Mouse (Mus musculus) adrenal gland, postnatal 36 days (tissue): ENCODE results near the gene Gm21988. TPM values are rescaled to one million over a fixed set of nuclear protein-coding genes. Genes with fewer than 3 reads are reported as not detected.

Source experiments
- DNase-seq, 2 experiments: peaks; one replicate each; pipeline ENCODE4 v3.0.0; 2021; ENCODE audit warnings: mixed read lengths in 1 of 2
- long read RNA-seq, 2 experiments: library from polyadenylated mRNA; stranded (forward); transcript quantifications; one replicate each; pipeline ENCODE4 v2.0.0; 2021; ENCODE audit warnings: borderline sequencing depth in 2 of 2
- total RNA-seq, 2 experiments: library from RNA; stranded (reverse); gene quantifications; 2 replicates each; pipeline ENCODE4 v1.2.3; 2021

Gene Gm21988
- total RNA-seq = 1 to 10 TPM; 4.9 to 7.3 TPM
- long read RNA-seq, experiment 1, partial matches to known transcripts = 15 of 23 reads
- long read RNA-seq, experiment 1, other reads (novel, unspliced or antisense) = 7 of 23 reads
- long read RNA-seq, experiment 2, partial matches to known transcripts = 8 of 12 reads
- long read RNA-seq, experiment 2, other reads (novel, unspliced or antisense) = 3 of 12 reads

DNA sequence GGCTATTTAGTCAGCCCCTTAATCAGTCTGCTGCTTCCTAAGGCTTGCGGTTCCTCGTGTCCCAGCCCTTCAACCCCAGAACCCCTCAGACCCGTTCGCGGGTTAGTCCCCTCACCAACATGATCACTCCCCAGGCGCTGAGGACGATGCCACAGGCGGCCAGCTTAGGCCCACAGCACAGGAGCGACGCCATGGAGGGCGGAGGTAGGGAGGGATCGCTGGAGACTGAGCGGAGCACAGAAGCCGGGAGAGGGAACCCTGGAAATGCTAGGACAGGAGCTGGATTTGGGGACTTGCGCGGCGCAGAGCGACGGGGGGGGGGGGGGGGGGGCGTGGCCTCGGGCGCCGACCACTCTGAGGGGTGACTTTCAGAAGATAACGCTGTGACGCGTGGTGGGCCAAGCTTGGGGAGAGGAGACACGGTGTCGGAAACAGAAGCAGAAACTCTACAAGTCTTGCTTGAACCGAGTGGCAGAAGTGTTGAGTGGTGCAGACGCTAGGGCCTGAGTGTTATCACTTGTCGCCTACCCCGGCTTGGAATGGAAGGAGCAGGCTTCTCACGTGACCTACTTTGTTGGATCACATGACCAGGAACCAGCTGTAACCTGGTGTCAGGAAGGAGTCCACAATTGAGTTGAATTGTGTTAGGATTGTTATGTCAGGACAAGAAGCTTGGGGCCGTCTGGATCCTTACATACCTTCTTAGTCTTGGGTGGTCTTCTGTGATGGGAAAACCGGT lies at the start of gene Gm21988, which contains the start of gene Rnasek:
TSS of gene Gm21988 (minus strand) at position 290 of the 739 bp plus-strand sequence.
TSS of gene Rnasek (minus strand) at position 302 of the 739 bp plus-strand sequence.
- DNase-seq = peak; percentile 76 to 80

- DNase-seq = peak; percentile 30 to 36
Observed at GRCm38 (mm10) chr11:70289236-70289635, 49.6 kb upstream of the Gm21988 start.

DNA sequence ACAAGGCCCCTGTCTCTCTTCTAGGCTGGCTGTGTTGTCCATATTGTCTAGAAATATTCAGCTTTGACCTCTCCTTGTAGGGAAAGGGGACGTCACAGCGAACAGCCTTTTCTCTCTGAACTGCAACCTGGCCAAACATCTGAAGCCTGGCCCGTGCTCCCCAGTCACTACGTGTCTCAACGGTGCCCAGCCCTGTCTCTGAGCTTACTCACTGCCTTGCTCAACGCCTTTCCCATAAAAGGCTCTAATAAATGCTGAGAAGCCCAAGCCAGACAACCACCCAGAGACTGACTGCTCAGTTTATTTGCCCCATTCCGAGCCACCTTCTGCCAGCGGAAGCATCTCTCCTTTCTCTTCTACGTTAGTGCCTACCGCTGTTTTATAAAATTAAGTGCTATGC lies 48.5 kb upstream of the Gm21988 start:
- no peak for DNase-seq

DNA sequence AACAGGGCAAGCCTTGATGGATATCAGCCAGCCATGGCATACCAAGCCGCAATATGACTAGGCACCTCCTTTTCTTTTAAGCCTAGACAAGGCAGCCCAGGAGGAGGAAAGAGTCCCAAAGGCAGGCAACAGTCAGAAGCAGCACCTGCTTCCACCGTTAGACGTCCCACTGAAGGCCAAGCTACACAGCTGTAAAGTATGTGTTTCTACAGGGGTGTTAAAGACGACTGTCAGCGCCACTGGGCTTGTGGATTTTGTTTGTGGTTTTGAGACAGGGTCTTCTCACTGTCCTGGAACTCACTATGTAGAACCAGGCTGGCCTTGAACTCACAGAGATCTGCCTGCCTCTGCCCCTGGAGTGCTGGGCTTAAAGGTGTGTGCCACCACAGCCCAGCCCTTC lies 46.1 kb upstream of the Gm21988 start:
- DNase-seq = no peak

GRCm38 (mm10) chr11:70284757-70285156 lies 45.1 kb upstream of the Gm21988 start:
- no peak for DNase-seq

GRCm38 (mm10) chr11:70283666-70284065 lies 44.0 kb upstream of the Gm21988 start:
- DNase-seq = no peak

DNA sequence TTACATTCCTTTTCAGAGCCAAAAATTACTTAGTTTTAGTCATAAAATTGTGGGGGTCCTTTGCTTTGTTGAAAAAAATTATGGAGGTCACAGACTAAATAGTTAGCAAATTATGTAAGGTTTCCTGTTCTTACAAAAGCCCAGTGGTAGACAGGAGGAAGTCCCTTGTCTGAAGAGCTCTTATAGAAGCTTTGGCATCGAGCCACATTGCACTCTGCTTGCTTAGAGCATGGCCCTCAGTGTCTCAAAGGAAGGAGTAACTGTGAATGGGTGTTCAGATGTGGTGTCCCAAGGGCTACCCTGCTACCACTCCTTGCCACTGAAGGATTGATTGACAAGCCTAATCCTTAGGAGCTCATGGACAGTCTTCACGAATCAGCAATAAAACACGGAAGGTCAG lies 40.8 kb upstream of the Gm21988 start:
- DNase-seq = no peak

DNA sequence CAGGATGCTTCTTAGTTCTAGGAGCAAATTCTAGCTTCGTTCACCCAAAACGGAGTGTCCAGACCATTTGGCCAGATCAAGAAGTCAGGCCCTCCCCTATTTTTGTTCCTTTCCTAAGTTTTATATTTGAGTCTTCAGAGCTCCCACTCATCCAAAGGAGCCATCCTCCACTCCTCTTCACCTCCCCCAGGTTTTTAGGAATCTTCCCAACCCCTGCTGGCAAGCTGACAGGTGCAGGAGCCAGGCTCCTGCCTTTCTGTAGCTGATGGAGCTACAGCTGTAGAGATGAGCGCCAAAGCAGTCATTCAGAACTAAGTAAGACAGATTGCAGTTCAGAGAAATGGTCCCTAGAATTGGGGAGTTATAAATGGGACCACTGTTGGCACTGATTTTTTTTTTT lies 39.3 kb upstream of the Gm21988 start:
- no peak for DNase-seq

- DNase-seq = no peak
Observed at GRCm38 (mm10) chr11:70271641-70272040, 32.0 kb upstream of the Gm21988 start.

DNA sequence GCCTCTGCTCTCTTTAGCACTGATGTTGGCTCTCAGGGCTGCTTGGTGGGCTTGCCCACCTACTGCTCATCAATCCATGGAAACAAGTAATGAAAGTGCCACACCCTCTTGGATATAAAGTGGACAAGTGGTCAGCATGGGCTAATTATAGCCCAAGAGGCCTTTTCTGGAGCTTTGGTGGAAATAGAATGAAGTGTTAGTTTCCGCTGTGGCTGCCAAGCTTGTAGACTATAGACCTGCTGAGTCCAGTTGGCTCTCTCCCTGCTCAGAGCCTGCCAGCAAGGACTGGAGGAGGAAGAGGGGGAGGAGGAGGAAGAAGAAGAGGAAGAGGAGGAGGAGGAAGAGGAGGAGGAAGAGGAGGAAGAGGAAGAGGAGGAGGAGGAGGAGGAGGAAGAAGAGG lies 26.8 kb upstream of the Gm21988 start:
- no peak for DNase-seq

DNA sequence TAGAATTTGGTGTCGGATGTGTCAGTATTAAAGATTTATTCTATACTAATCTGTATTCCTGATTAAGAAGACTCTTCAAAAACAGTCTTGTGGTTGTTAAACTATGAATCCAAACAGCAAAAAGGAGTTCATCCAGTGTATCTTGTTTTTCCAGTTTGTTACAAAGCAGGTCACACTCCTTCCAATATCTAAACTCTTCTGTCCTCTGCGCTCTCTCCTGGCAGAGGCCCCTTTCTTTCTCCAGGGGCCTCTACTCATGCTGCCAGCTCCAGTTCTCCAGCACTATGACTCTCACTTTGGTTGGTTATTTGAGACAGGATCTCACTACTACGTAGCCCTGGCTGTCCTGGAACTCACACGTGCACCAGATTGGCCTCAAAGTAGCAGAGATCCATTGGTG lies 26.2 kb upstream of the Gm21988 start:
- DNase-seq = no peak

DNA sequence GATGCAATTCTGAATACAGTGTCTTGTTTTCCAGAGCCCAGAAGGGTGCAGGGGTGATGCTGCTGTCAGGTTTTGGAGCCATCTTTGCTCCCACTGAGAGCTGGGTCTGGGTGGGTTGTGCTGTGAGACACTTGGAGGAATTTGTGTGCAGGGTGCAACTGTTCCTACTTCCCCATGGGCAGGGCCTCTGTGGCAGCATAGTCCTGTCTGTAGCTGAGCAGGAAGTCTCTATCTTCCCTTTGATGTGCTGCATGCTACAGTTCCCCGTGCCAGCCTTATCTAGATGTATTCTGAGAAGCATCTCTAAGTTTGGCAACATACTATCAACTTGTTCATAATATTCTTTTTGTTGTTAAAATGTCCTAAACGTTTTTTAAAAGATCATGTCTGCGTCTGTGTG lies 25.6 kb upstream of the Gm21988 start:
- no peak for DNase-seq

DNA sequence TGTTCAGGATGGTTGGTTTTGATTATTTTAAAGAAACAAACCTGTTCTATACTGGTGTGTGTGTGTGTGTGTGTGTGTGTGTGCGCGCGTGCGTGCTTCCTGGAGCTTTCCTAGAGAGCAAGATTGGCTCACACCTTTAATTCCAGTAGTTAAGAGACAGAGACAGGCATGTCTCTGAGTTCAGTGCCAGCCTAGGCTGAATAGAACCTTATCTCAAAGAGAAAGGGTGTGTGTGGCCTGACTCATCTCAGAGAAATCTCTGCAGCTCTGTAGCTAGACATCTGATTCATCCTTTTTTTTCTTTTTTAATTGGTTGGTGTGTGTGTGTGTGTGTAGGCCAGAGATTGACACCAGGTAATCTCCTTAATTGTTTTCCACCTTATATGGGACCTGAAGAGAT lies 19.4 kb upstream of the Gm21988 start:
- no peak for DNase-seq

GRCm38 (mm10) chr11:70254931-70255531 lies 15.4 kb upstream of the Gm21988 start, which contains the start of gene Alox12:
TSS of gene Alox12 (minus strand) at chr11:70255353.
- peak; percentile 71 to 77 for DNase-seq

GRCm38 (mm10) chr11:70254337-70254736 lies 14.7 kb upstream of the Gm21988 start:
- DNase-seq = no peak

DNA sequence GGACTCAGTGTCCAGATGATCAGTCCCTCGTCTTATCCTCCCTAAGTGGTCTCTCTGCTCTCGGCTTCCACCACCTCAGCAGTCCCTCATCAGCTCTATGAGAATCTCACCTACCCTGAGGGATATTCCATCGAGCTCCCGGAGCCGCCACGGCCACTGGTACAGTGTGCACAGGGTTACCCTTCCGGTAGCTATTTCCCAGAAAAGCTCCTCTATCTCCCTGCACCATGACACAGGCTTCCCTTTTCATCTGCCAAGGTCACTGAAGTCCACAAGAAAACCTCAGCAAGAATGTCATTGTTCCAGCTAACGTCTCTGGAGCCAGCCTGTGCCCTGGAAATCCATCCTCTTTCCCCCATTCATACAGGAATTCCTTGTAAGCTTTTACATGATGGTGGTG lies 12.2 kb upstream of the Gm21988 start:
- DNase-seq = no peak

GRCm38 (mm10) chr11:70250150-70250549 lies 10.5 kb upstream of the Gm21988 start:
- DNase-seq = no peak

DNA sequence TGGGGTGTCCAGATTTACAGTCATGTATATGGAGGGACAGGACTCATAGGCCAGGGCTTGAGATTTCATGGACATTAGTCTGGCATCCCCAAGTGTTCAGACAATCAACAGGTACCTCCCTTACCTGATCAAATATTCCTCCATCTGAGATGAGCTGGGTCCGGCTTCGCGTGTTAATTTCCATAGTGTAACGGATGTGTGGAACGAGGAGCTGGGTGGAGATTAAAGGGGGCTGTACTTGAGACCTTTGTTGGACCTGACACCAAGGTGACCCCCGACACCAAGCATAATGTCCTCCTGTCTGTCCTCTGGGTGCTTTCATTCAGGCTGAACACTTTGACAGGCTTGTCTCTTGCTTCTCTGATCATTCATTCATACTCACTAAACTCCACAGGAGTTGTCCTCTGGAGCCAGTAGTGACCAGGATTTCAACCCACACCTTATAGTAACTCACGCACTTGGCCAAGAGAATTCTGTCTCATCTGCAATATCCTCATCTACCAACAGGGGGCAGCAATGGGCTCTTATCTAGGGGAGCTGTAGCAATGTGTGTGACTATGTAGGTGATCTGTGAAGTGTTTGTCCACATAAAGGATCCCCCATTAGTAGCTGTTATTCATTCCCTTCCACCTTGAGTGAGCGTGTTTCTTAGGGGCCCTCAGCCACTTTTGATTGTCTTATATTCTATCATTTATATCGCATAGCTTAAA lies 7.7 kb upstream of the Gm21988 start:
- peak; percentile 65 to 82 for DNase-seq

DNA sequence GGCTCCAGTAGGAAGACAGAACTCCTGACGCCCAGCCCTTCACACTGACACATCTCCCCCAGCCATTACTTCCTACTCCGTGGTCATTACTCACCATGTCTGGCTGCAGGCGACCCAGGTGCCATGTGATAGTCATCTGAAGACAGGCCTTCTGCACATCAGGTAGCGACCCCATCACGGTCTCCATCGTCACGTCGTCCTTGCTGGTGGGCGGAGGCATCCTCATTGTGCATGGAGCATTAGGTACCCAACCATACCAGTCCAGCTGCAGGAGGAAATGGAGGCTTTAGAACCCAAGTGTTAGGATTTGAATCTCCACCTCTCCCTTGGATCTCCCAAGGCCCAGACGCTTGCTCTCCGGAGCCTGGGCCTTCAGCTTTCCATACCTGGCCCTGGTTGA lies 3.0 kb upstream of the Gm21988 start:
- no peak for DNase-seq

- peak in 1 of 2 experiments; percentile 22 for DNase-seq
Observed at GRCm38 (mm10) chr11:70238591-70239440, 814 bp downstream of the Gm21988 start.

DNA sequence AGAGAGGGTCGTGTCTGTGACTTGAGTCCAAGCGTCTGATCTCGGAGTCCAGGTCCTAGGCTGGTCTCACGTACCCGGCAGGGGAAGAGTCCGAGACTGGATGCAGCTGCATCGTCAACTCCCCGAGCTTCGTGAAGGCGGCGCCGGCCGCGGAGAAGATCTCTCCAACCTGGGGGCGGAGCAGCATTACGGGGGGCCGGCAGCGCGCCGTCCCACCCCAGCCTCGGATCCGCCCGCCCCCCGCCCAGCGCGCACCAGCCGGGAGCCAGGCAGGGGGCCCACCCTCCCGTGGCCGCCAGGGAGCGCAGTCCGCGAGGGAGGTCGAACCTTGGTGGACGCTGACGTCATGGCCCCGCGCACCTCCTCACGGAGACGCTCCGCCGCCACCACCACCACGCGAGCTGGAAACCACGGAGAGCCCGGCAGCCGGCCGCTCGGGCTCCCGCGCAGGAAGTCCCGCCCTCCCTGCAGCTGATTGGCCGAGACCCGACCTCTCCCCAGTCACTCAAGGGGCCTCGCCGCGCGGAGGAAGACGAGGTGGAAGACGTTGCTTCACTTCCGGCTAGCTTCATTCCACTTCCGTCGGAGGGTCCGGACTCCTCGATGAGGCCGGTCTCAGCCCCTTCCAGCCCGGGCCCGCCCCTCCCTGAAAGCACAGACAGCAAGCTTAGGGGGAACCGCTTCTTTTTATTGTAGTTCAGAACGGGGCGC lies 2.0 kb downstream of the Gm21988 start, which contains the start of gene 0610010K14Rik:
TSS of gene 0610010K14Rik (minus strand) at position 458 of the 711 bp plus-strand sequence.
- DNase-seq = peak; percentile 98 to 99
